Mouse (Mus musculus) liver, adult 2 months (tissue): ENCODE measurements around the gene Myo7a.

Experiments used
- CTCF ChIP-seq: fragments of 200-500 bp; IDR thresholded peaks from 2 replicates; pipeline ENCODE4 v1.5.1; 2011; ENCODE audit warnings: low read depth, low read length, control low read depth
- POLR2A ChIP-seq: fragments of 200-500 bp; IDR thresholded peaks from 2 replicates; pipeline ENCODE4 v1.6.1; 2011; ENCODE audit warnings: low read length, control low read depth; ENCODE audit not compliant: insufficient read depth; ENCODE audit errors: extremely low read depth

- TF ChIP-seq CTCF (no peak), POLR2A (no peak)
Measured at GRCm38 (mm10) chr7:98164999-98165528, 45.7 kb upstream of the Myo7a start.
